Mouse (Mus musculus) left cerebral cortex, adult 2 months (tissue): ENCODE data around the gene Ildr2. TPM values are rescaled to one million over a fixed set of nuclear protein-coding genes. Genes with fewer than 3 reads are reported as not detected.

Experiments
- DNase-seq, 2 experiments: peaks; one replicate each; pipeline ENCODE4 v3.0.0; 2021 to 2022; ENCODE audit warnings: low spot score in 2 of 2, mixed read lengths in 1 of 2; ENCODE audit errors: extremely low spot score in 1 of 2
- H3K27ac ChIP-seq: fragments of 200-600 bp; 2 replicates; pipeline ENCODE4 v1.8.1; 2022
- H3K4me3 ChIP-seq: fragments of 200-600 bp; 2 replicates; pipeline ENCODE4 v1.8.1; 2022
- CTCF ChIP-seq: fragments of 200-600 bp; IDR thresholded peaks from 2 replicates; pipeline ENCODE4 v1.8.1; 2022; ENCODE audit warnings: antibody characterized with exemption, mild to moderate bottlenecking, moderate library complexity
- intact Hi-C: fragments of 180-260 bp; cut with DNase I; formaldehyde crosslinking; loops from one replicate; pipeline ENCODE4 v1.15.1; 2025
- total RNA-seq, 2 experiments: library from RNA; stranded (reverse); gene quantifications; 2 replicates each; pipeline ENCODE4 v1.2.3; 2021

Gene Ildr2
- total RNA-seq, 2 experiments from 2014 or later, result 111 to 119 TPM

GRCm38 (mm10) chr1:166259526-166259925 is 5.6 kb downstream of the Ildr2 start:
- peak overlapping the region; percentile 48 for H3K27ac ChIP-seq
- TF ChIP-seq CTCF, result no peak
- no peak for DNase-seq
- intact Hi-C loops, result loop anchor here (5.0 to 10.0 kb wide), 3 partner anchors 48 to 255 kb away; partner anchors contain the start of gene Pou2f1
- peak overlapping the region; percentile 13; the same call in 1 of the 2 replicates for H3K4me3 ChIP-seq

- no peak for DNase-seq
- Histone ChIP-seq H3K27ac (no peak overlapping the region), H3K4me3 (no peak overlapping the region)
- no peak for TF ChIP-seq CTCF
- intact Hi-C loops, result no loop called here
Measured at GRCm38 (mm10) chr1:166266001-166266705, 12.2 kb downstream of the Ildr2 start.

GRCm38 (mm10) chr1:166266918-166267317 is 13.0 kb downstream of the Ildr2 start:
- TF ChIP-seq CTCF, result no peak
- no peak overlapping the region for H3K4me3 ChIP-seq
- no peak overlapping the region for H3K27ac ChIP-seq
- no peak for DNase-seq
- intact Hi-C loops, result no loop called here

GRCm38 (mm10) chr1:166268218-166268617 is 14.3 kb downstream of the Ildr2 start:
- H3K4me3 ChIP-seq, result no peak overlapping the region
- no peak overlapping the region for H3K27ac ChIP-seq
- intact Hi-C loops, result no loop called here
- no peak for DNase-seq
- TF ChIP-seq CTCF, result no peak

- intact Hi-C loops, result no loop called here
- H3K4me3 ChIP-seq, result no peak overlapping the region
- DNase-seq, result no peak
- TF ChIP-seq CTCF, result no peak
- peak overlapping the region; percentile 66 for H3K27ac ChIP-seq
Measured at GRCm38 (mm10) chr1:166278786-166279185, 24.8 kb downstream of the Ildr2 start.

GRCm38 (mm10) chr1:166279580-166280206 is 25.8 kb downstream of the Ildr2 start:
- intact Hi-C loops, result loop anchor here (2.0 kb wide), 1 partner anchor 25 kb away; no protein-coding TSS in a partner anchor
- Histone ChIP-seq H3K27ac (peak overlapping the region; percentile 81), H3K4me3 (no peak overlapping the region)
- DNase-seq, result no peak
- no peak for TF ChIP-seq CTCF

GRCm38 (mm10) chr1:166280566-166280965 is 26.6 kb downstream of the Ildr2 start:
- DNase-seq, result peak in 1 of 2 experiments; percentile 72
- no peak for TF ChIP-seq CTCF
- intact Hi-C loops, result loop anchor here (2.0 kb wide), 1 partner anchor 24 kb away; no protein-coding TSS in a partner anchor
- no peak overlapping the region for H3K4me3 ChIP-seq
- H3K27ac ChIP-seq, result peak overlapping the region; percentile 81

- no peak for DNase-seq
- TF ChIP-seq CTCF, result no peak
- Histone ChIP-seq H3K27ac (peak overlapping the region; percentile 81), H3K4me3 (no peak overlapping the region)
- intact Hi-C loops, result loop anchor here (2.0 kb wide), 1 partner anchor 24 kb away; no protein-coding TSS in a partner anchor
Measured at GRCm38 (mm10) chr1:166281287-166281686, 27.3 kb downstream of the Ildr2 start.

GRCm38 (mm10) chr1:166281836-166282235 is 27.9 kb downstream of the Ildr2 start:
- H3K4me3 ChIP-seq, result no peak overlapping the region
- no peak overlapping the region for H3K27ac ChIP-seq
- intact Hi-C loops, result loop anchor here (2.0 kb wide), 1 partner anchor 23 kb away; no protein-coding TSS in a partner anchor
- TF ChIP-seq CTCF, result no peak
- DNase-seq, result no peak

GRCm38 (mm10) chr1:166282597-166283210 is 28.8 kb downstream of the Ildr2 start:
- intact Hi-C loops, result no loop called here
- Histone ChIP-seq H3K4me3 (no peak overlapping the region), H3K27ac (peak overlapping the region; percentile 68)
- peak; percentile 63 to 75 for DNase-seq
- no peak for TF ChIP-seq CTCF

- Histone ChIP-seq H3K4me3 (no peak overlapping the region), H3K27ac (peak overlapping the region; percentile 68)
- TF ChIP-seq CTCF, result no peak
- DNase-seq, result no peak
- intact Hi-C loops, result no loop called here
Measured at GRCm38 (mm10) chr1:166283451-166283850, 29.5 kb downstream of the Ildr2 start.

GRCm38 (mm10) chr1:166284390-166284789 is 30.5 kb downstream of the Ildr2 start:
- Histone ChIP-seq H3K4me3 (no peak overlapping the region), H3K27ac (peak overlapping the region; percentile 68)
- intact Hi-C loops, result no loop called here
- no peak for DNase-seq
- TF ChIP-seq CTCF, result no peak
